Mouse (Mus musculus): ENCODE measurements at regions not wholly inside any gene's neighbourhood (a gene's known extent, or its start where the extent isn't known, plus 50 kb on each side); places are given as distances from the start of the nearest gene placed in this dataset.

DNA sequence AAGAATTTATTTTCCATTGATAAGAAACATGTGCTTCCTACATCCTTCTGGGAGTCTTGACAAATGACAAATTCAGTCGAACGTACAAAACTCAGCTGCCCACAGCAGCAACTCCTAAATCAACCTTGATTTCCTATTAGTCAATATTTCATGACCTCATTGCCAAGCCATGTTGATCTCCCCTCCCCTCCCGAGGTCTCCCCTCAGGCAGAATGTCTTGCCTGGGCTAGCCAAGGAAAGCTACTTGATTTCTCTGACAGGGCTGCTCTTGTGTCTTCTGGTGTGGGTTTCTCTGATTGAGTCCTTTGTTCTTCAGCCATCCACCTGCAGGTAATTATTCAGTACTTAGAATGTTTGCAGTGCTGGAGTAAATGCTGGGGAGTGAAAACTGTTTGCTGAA, 58.7 kb upstream of the Tpm1 start:
- Histone ChIP-seq H3K4me1 (replicated peaks; ENCODE audit: control insufficient read depth, insufficient read depth, low read length) (no peaks in the 10 kb centered on the region), H3K36me3 (ENCODE audit: control insufficient read depth, insufficient read depth, low read length) (no peaks in the 10 kb centered on the region), H3K4me3 (ENCODE audit: control insufficient read depth, insufficient read depth, low read length) (no peak overlapping the region), H3K27ac (ENCODE audit: control insufficient read depth, insufficient read depth, low read length) (no peak overlapping the region), H3K27me3 (ENCODE audit: control insufficient read depth, insufficient read depth, low read length) (no peaks in the 10 kb centered on the region)
- no peak for TF ChIP-seq POLR2A (IDR thresholded peaks at IDR 0.05; ENCODE audit: control insufficient read depth, extremely low read depth, insufficient read depth, low read length, poor library complexity)
- TF ChIP-seq CTCF (IDR thresholded peaks at IDR 0.05; ENCODE audit: borderline replicate concordance, control insufficient read depth, extremely low read depth, insufficient read depth, low read length, poor library complexity), result no peak
- no peak for DNase-seq
- 77% methylated on average over 3 of the region's 3 CpGs for WGBS

DNA sequence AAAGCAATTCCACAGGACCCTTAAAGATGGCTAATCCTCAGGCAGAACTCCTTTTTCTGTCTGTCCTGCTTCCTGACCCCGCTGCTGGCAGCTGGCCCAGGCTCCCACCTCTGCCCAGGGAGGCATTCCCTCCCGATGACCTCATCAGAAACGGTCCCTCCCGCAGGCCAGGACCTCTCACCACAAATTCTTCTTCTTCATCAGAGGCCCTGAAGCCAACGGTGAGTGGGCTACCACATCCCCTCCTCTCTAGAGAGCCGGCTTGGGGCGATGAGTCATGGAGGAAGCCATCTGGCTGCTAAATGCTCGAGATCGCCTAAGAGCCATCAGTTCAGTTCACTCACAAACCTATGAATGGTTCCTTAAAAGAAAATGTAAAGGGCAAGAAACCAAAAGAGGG, 56.7 kb upstream of the Tpm1 start:
- H3K4me3 ChIP-seq (ENCODE audit: control insufficient read depth, insufficient read depth, low read length), result no peak overlapping the region
- H3K4me1 ChIP-seq (replicated peaks; ENCODE audit: control insufficient read depth, insufficient read depth, low read length), result no peaks in the 10 kb centered on the region
- no peak for TF ChIP-seq POLR2A (IDR thresholded peaks at IDR 0.05; ENCODE audit: control insufficient read depth, extremely low read depth, insufficient read depth, low read length, poor library complexity)
- no peak for TF ChIP-seq CTCF (IDR thresholded peaks at IDR 0.05; ENCODE audit: borderline replicate concordance, control insufficient read depth, extremely low read depth, insufficient read depth, low read length, poor library complexity)
- no peaks in the 10 kb centered on the region for H3K27me3 ChIP-seq (ENCODE audit: control insufficient read depth, insufficient read depth, low read length)
- H3K27ac ChIP-seq (ENCODE audit: control insufficient read depth, insufficient read depth, low read length), result no peak overlapping the region
- 8% methylated on average over 9 of the region's 9 CpGs for WGBS
- DNase-seq, result no peak
- no peaks in the 10 kb centered on the region for H3K36me3 ChIP-seq (ENCODE audit: control insufficient read depth, insufficient read depth, low read length)

DNA sequence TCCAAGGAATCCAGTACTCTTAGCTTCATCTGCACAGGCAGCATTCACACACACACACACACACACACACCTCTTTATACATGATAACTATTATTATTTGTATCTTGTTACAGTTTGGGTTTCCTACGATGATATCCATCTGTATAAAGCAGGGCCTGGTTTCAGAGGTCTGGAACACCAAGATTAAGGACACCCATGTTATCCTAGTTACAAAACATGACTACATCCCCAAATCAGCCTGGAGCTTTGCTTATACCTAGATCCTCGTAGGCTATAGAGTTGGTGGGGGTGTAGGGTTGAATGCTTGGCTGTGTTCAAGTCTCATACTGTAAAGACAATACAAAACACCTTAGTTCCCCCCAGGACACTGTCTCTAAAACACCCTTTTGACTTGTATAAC, 56.0 kb upstream of the Tpm1 start:
- Histone ChIP-seq H3K27me3 (ENCODE audit: control insufficient read depth, insufficient read depth, low read length) (no peaks in the 10 kb centered on the region), H3K4me1 (replicated peaks; ENCODE audit: control insufficient read depth, insufficient read depth, low read length) (no peaks in the 10 kb centered on the region), H3K4me3 (ENCODE audit: control insufficient read depth, insufficient read depth, low read length) (no peak overlapping the region), H3K27ac (ENCODE audit: control insufficient read depth, insufficient read depth, low read length) (no peak overlapping the region), H3K36me3 (ENCODE audit: control insufficient read depth, insufficient read depth, low read length) (no peaks in the 10 kb centered on the region)
- WGBS, result 92% methylated on average over 2 of the region's 2 CpGs
- TF ChIP-seq CTCF (IDR thresholded peaks at IDR 0.05; ENCODE audit: borderline replicate concordance, control insufficient read depth, extremely low read depth, insufficient read depth, low read length, poor library complexity), result no peak
- TF ChIP-seq POLR2A (IDR thresholded peaks at IDR 0.05; ENCODE audit: control insufficient read depth, extremely low read depth, insufficient read depth, low read length, poor library complexity), result no peak
- no peak for DNase-seq

DNA sequence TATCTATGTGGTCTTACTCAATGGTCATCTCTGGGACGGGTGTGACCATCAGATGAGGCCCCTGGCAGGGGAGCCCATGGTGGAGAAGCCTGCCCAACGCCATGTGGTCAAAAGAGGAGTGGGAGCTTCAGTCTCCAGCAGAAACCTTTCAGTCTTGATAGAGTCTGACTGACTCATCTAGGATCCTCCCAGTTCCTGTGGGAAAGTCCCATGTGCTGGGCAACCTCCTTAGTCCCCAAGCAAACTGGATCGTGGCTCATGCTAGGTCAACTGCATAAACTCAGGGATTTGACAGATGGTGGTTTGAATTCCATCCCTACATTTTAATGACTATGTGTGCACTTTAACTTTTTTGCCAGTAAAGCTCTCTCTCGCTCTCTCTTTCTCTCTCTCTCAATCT, 55.4 kb upstream of the Tpm1 start:
- no peak for DNase-seq
- TF ChIP-seq CTCF (IDR thresholded peaks at IDR 0.05; ENCODE audit: borderline replicate concordance, control insufficient read depth, extremely low read depth, insufficient read depth, low read length, poor library complexity) (no peak), POLR2A (IDR thresholded peaks at IDR 0.05; ENCODE audit: control insufficient read depth, extremely low read depth, insufficient read depth, low read length, poor library complexity) (no peak)
- Histone ChIP-seq H3K36me3 (ENCODE audit: control insufficient read depth, insufficient read depth, low read length) (no peaks in the 10 kb centered on the region), H3K4me3 (ENCODE audit: control insufficient read depth, insufficient read depth, low read length) (no peak overlapping the region), H3K27ac (ENCODE audit: control insufficient read depth, insufficient read depth, low read length) (no peak overlapping the region), H3K4me1 (replicated peaks; ENCODE audit: control insufficient read depth, insufficient read depth, low read length) (no peaks in the 10 kb centered on the region), H3K27me3 (ENCODE audit: control insufficient read depth, insufficient read depth, low read length) (no peaks in the 10 kb centered on the region)
- 85% methylated on average over 4 of the region's 4 CpGs for WGBS

DNA sequence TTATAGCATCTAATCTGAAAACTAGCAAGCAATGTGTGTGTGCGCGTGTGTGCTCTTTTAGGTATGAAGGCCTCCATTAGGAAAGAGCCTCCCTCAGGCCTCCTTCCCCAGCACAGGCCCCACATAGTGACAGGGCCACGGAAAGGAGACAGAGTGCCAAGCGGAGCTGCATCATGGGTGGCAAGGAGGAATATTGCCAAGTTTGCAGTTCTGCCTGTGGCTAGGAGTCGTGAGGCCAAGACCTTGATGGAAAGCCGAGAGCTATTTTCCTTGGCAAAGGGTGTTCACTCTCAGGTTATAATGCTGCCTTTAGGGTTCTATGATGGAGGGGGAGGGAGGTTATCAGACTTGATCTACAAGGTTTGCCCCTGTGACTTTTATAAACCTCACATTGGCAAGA, 53.4 kb upstream of the Tpm1 start:
- WGBS, result 91% methylated on average over 6 of the region's 6 CpGs
- Histone ChIP-seq H3K4me1 (replicated peaks; ENCODE audit: control insufficient read depth, insufficient read depth, low read length) (no peaks in the 10 kb centered on the region), H3K27ac (ENCODE audit: control insufficient read depth, insufficient read depth, low read length) (no peak overlapping the region), H3K36me3 (ENCODE audit: control insufficient read depth, insufficient read depth, low read length) (no peaks in the 10 kb centered on the region), H3K4me3 (ENCODE audit: control insufficient read depth, insufficient read depth, low read length) (no peak overlapping the region), H3K27me3 (ENCODE audit: control insufficient read depth, insufficient read depth, low read length) (no peaks in the 10 kb centered on the region)
- DNase-seq, result no peak
- no peak for TF ChIP-seq POLR2A (IDR thresholded peaks at IDR 0.05; ENCODE audit: control insufficient read depth, extremely low read depth, insufficient read depth, low read length, poor library complexity)
- TF ChIP-seq CTCF (IDR thresholded peaks at IDR 0.05; ENCODE audit: borderline replicate concordance, control insufficient read depth, extremely low read depth, insufficient read depth, low read length, poor library complexity), result no peak

DNA sequence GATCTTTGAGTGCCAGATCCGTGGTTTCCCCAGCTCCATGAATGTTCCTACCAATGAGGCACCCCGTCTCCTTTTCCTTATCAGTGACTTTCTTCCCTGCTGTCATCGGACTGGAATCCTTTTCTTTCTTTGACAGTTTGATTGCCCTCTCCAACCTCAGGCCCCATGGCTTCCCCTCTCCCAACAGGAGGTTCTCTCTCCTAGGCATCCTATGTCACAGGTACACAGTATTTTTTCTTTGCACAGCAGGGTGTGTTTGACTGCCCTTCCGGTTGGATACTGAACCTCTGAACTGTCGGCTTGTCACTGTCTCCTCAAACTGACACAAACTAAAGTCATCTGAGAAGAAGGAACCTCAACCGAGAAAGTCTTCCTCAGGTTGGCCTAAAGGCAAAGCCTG, 50.3 kb upstream of the Tpm1 start:
- Histone ChIP-seq H3K36me3 (ENCODE audit: control insufficient read depth, insufficient read depth, low read length) (no peaks in the 10 kb centered on the region), H3K4me3 (ENCODE audit: control insufficient read depth, insufficient read depth, low read length) (no peak overlapping the region), H3K27me3 (ENCODE audit: control insufficient read depth, insufficient read depth, low read length) (no peaks in the 10 kb centered on the region), H3K27ac (ENCODE audit: control insufficient read depth, insufficient read depth, low read length) (no peak overlapping the region), H3K4me1 (replicated peaks; ENCODE audit: control insufficient read depth, insufficient read depth, low read length) (no peaks in the 10 kb centered on the region)
- 92% methylated on average over 6 of the region's 6 CpGs for WGBS
- TF ChIP-seq CTCF (IDR thresholded peaks at IDR 0.05; ENCODE audit: borderline replicate concordance, control insufficient read depth, extremely low read depth, insufficient read depth, low read length, poor library complexity), result no peak
- no peak for TF ChIP-seq POLR2A (IDR thresholded peaks at IDR 0.05; ENCODE audit: control insufficient read depth, extremely low read depth, insufficient read depth, low read length, poor library complexity)
- DNase-seq, result no peak

Measured in thymus, adult 2 months (tissue).